Mouse (Mus musculus) spleen, postnatal 14 days (tissue): ENCODE results near the gene Synpr.
"Not testable (repeated sequence)": the region's sequence is repeated elsewhere in the genome, so short reads cannot be mapped to it uniquely, and the experiment has no call there.

Experiments used
- DNase-seq, 2 experiments: peaks; one replicate each; pipeline ENCODE4 v3.0.0; 2021 to 2022; ENCODE audit warnings: low spot score in 2 of 2

Gene Synpr

DNA sequence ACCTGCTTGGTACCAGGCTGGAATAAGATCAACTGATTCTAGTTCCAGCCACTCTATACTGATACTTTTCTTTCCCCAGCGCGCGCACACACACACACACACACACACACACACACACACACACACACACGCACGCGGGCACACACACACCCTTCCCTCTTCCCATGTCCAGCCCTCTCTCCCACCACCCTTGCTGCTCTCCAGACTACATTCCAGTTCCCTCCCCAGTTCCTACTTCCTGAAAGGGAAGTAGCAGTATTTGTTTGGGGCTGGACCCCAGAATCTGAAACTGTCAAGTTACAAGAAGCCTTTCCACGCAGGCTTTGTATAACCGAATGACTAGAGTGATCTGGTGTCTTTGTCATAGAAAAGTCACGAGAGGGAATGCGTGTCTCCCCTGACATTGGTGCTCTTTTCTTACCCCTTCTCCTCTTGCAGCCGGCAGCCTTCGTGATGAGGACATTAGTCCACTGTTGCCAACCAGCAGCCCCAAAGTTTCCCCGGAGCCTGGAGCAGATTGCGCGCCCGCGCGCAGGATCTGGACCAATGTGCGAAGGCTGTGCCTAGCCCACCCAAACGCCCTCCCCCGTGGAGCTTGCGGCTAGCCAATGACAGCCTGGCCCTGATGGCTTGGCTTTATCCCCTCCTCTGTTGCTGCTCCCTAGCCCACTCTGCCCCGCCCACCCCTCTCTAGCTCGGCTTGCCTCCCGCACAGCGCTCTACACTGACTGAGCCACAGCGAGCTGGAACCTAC lies at the start of gene Synpr:
Gene Synpr, plus strand, starts transcription at position 690 of the 754 bp plus-strand sequence.
- no peak for DNase-seq

GRCm38 (mm10) chr14:13236929-13237328 lies 47.7 kb upstream of the Synpr start:
- DNase-seq, result no peak

GRCm38 (mm10) chr14:13247431-13247830 lies 37.1 kb upstream of the Synpr start:
- DNase-seq, result no peak

DNA sequence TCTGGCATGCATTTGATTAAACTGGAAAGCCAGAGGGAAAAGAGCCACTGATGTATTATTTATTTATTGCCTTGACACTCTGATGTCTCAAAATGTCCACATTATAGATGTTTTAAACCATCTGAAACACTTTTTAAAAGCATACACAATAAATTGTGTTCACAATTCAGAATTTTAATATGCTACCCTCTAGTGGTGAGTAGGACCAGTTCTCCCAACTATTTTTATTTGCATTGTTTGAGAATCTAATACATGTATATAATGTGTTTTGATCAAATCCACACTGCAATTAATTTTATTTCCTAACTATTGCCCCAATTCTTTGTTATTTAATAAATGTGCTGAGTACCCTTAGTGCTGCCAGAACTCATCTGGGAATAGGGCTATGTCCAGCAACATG lies 35.2 kb upstream of the Synpr start:
- DNase-seq, result no peak

DNA sequence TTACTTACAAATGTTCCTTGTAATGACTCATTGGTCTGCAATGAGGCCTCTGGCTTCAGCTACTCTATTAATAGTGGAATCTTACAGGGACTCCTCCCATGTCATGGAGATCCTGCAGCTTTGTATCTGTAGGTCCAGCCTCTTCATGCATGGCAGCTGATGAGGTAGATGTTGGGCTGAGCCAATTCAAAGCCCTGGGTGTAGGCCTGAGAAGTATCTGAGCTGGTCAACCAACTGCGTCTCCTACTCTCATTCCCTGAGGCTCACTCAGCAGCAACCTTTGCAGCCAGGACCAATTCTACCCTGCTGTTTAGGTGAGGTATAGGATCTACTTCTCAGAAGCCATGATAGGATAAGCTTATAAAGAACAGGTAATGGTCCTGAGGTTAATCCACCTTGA lies 32.0 kb upstream of the Synpr start:
- DNase-seq, result no peak

DNA sequence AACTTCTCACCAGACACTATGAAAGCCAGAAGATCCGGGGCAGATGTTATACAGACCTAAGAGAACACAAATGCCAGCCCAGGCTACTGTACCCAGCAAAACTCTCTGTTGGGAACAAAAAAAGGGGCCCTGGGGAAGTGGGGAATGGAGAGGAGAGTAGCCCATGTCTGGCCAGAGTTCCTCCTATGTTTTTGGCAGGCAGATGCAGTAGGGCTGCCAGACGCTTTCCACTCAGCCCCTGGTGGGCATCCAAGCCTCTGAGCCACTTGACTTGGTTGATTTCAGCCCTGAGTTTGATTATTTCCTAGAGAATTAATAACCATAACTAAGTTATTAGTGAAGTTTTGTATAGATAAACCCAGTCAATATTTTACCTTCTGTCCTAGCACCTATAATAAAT lies 29.8 kb upstream of the Synpr start:
- DNase-seq, result not testable (repeated sequence)

- no peak for DNase-seq
Measured at GRCm38 (mm10) chr14:13262406-13262805, 22.2 kb upstream of the Synpr start.

GRCm38 (mm10) chr14:13266331-13266730 lies 18.2 kb upstream of the Synpr start:
- DNase-seq, result no peak

GRCm38 (mm10) chr14:13267181-13267580 lies 17.4 kb upstream of the Synpr start:
- no peak for DNase-seq

GRCm38 (mm10) chr14:13283211-13283610 lies 1.4 kb upstream of the Synpr start:
- DNase-seq, result no peak

GRCm38 (mm10) chr14:13284845-13285198 lies 242 bp downstream of the Synpr start:
- no peak for DNase-seq

DNA sequence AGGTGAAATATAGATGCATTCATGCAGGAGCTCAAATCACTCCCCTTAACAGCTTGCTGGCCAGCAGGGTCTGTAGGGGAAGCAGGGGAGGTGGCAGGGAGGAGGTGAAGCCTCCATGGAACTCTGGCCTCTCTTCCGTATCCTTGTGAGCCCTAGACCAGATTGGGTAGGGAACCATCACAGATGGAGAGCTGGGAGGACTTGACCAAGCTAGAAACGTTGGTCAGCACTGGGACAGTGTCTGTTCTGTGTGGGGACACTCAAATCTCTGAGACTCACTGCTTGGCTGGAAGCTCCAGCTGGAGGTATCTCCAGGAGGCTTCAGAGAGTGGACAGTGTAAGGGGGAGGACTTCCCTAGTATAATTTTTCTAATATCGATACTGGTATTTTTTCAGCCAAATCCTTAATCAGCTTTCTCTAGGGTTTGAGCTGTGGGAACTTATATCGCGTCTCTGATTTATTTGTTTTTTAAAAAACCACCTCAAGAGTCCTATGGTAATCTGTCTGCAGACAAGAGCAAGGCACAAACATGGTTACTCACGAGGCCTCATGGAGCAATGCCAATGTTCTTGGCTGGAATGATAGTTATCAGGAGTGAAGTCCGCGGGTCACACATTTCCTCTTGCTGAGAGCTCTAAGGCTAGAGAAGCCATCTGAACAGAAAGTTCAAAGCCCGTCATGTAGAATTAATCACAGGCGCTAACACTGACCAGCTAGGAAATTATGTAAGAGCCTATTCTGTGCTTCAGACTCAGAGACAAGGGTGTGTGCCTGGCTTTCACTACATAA lies 956 bp downstream of the Synpr start:
- DNase-seq, result no peak

- DNase-seq, result no peak
Measured at GRCm38 (mm10) chr14:13294200-13294599, 9.6 kb downstream of the Synpr start.

DNA sequence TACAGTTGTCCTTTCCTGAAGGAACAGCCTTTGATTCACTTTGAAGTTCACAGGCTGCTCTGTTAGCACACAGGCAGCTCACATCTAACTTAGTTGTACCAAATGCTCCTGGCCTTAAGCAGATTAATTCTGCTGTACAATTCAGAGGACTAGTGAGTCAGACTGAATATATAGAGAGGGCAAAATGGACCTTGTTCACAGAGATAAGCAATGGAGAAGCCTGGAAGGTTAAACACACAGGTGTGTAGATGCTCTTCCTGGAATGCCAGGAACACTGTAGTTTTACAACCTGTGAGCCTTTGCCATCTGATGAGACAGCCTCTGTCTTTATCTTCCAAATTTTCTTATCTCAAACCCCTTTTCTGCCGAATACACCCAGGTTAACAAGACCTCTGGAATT lies 29.7 kb downstream of the Synpr start:
- DNase-seq, result no peak

- no peak for DNase-seq
Measured at GRCm38 (mm10) chr14:13328461-13328860, 43.9 kb downstream of the Synpr start.

DNA sequence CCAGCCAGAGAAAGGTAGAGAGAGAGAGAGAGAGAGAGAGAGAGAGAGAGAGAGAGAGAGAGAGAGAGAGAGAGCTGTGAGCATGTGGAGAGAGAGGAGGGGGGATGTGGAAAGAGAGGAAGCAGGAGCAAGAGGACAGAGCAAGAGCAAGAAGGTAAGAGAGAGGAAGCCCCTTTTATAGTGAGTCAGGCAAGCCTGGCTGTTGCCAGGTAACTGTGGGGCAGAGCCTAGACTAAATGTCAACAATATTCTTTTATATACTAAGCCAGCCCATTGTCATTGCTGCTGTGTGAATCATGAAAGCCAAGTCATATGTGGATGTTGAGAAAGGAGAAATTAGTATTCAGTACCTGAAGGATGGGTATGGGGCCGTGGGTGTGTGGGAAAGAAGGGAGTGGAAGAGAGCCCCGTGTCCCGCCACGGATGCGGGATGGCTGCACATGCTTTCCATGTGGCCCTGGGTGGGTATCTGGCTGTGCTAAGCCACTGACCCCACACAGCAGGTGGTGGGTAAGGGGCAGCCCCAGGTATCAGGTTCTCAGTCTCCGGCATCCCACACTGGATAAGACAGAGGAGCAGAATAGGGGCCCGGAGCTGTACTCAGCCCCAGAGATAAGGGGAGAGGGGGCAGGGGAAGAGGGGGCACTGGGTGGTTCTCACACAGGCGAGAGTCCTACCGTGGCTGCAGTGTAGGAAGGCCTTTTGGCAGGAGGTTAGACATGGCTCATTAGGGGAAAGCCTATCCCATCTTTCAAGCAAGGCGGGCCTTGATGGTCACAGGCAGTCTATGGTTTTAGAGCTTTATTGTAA lies 48.1 kb downstream of the Synpr start:
- no peak for DNase-seq

DNA sequence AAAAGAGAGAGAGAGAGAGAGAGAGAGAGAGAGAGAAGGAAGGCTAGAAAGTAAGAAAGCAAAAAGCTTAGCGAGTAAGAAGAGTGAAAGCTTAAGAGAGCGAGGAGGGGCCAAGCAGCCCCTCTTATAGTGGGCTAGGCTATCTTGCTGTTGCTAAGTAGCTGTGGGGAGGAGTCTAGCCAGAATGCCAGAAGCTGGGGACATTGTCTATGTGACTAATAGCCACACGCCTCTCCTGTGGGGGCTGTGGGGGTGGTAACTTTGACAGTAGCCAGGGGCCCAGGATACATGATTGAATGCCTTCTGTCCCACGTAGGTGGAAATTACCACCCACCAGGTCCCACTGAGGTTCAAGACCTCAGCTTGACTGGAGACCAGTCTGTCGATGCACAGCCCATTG lies 48.8 kb downstream of the Synpr start:
- no peak for DNase-seq

DNA sequence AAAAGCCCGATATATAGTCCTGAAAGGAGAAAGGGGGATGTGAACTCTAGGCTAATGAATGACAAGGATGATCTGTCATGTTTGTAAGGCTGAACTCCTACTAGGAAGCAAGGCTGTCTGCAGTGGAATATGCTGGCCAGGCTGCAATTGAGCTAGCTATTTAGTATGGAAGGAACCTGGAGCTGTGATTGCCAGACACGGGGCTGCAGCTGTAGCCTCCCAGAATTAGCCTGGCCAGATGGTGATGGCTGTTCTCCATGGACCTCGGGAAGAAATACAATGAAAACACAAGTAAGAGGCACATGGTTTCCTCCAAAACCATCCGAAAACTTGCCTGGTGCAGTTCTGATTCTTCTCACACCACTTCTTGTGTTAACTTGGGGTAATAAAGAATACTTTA lies 51.6 kb downstream of the Synpr start:
- DNase-seq, result no peak

DNA sequence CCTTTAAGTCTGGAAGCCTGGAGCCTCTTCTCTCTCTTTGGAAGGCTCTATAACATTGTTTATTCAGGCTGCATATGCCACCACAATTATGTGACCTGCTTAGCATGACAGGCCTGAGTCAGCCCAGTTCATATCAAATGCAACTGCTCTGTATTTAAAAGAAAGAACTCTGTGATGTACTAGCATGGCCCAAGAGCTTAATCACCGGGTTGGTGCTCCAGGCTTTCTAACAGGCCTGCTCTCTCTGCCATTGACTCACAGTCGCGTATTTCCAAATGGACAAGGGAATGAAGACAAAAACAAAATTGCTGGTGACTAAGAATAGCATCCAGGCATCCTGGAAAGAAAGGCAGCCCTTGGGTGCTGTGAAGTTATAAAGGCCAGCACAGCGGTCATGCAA lies 56.1 kb downstream of the Synpr start:
- no peak for DNase-seq

- DNase-seq, result no peak
Measured at GRCm38 (mm10) chr14:13344240-13344639, 59.7 kb downstream of the Synpr start.

DNA sequence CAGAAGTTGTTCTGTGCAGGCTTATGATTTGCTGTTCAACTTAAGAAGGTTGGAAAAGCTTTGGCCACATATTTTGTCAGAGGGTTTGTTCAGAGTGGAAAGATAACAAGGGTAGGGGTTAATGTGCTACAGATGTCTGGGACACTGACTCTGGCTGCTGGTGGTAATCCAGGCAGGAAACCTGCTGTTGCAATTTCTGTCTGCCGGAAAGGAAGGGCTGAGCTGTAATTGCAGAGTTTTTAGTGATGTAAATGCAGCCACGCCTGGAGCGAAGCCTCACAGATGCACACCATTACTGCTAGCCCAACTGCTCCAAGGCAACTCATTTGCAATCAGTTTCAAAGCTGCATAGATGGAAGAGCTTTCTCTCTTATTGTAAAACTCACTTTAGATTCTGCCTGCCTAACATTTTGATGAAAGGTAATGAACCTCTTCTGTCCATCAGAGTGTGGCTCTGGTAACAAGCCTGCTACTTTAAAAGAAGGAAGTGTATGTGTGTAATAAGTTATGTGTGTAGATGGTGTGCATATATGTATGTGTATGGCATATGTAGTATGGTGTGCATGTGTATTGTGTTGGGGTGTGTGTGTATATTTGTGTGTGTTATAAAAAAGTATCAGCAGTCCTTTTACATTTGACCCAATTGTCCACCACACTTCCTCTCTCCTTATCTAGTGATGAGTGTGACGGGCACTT lies 64.7 kb downstream of the Synpr start:
- no peak for DNase-seq

DNA sequence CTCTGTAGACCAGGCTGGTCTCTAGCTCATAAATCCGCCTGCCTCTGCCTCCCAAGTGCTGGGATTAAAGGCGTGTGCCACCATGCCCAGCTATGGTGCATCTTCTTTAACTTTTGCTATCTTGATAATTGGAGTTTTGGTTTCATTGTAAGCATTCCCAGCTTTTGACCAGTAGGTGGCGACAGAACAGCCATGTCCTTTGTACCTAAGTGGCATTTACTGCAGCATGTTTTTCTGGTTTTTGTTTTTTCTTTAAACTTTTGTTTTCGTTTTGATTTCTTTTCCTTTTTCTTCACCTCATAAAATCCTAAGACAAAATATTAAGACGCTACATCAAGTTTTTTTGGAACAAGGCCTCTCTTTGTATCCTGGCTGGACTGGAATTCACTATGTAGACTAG lies 69.6 kb downstream of the Synpr start:
- DNase-seq, result no peak
